Mouse (Mus musculus): ENCODE results near the gene Il10ra.

- TF ChIP-seq GATA1 (IDR thresholded peaks at IDR 0.05; ENCODE audit: low read length), result no peak
- no peak for TF ChIP-seq TAL1 (IDR thresholded peaks at IDR 0.05; ENCODE audit: low read length)
Observed at GRCm38 (mm10) chr9:45299231-45300006, 30.5 kb upstream of the Il10ra start.
